Mouse (Mus musculus) lung, postnatal 0 days (tissue): ENCODE measurements at regions not wholly inside any gene's neighbourhood (a gene's known extent, or its start where the extent isn't known, plus 50 kb on each side); places are given as distances from the start of the nearest gene placed in this dataset.

Experiments
- CTCF ChIP-seq: IDR thresholded peaks from 2 replicates; pipeline ENCODE4 v1.5.1; 2016; ENCODE audit warnings: antibody characterized with exemption, mild to moderate bottlenecking
- EP300 ChIP-seq: IDR thresholded peaks from 2 replicates; pipeline ENCODE4 v1.6.1; 2016; ENCODE audit warnings: antibody characterized with exemption, mild to moderate bottlenecking, control low read depth

DNA sequence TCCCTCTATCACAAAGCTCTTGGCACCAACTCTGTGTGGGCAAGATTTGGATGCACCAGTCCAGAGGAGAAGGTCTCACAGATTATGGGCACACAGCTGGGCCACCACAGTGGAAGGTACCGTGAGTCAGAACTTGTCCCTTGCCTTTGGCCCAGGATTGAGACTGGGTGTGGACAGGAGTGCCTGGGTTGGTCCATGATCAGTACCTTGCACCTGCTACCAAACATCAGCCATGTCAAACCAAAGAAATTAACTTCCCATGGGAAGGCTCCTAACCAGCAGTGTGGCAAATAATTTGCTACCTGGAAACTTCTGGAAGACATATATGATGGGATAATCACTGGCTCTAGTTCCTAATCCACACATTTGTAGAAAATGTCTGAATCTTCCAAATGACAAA is 49.9 kb upstream of the Fcnb start:
- TF ChIP-seq CTCF (no peak), EP300 (no peak)
